Mouse (Mus musculus): ENCODE data around the gene Kdm6b. TPM values are rescaled to one million over a fixed set of nuclear protein-coding genes. Genes with fewer than 3 reads are reported as not detected.

Gene Kdm6b
- 59.3 and 72.1 TPM in 2 replicates for polyA plus RNA-seq (2012)

GRCm38 (mm10) chr11:69413221-69414181, at the start of gene Kdm6b:
TSS of gene Kdm6b (minus strand) at chr11:69413675.
- TF ChIP-seq GATA1 (IDR thresholded peaks at IDR 0.05; ENCODE audit: low read length), result no peak

DNA sequence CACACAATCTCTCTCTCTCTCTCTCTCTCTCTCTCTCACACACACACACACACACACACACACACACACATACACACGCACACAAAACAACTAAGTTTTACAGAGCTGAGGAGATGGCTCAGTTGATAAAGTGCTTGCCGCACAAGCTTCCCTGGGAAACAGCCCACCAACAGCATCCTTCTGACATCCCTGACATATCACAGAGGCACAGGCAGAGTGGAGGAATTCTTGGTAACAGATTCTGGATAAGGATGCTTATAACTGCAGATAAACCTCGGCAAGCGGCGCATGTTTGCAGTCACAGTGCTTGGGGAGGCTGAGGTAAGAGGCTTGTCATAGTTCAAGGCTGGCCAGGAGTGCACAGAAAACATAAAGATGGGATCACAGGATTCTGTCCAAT, 48.1 kb upstream of the Kdm6b start:
- no peak for TF ChIP-seq GATA1 (IDR thresholded peaks at IDR 0.05; ENCODE audit: low read length)

DNA sequence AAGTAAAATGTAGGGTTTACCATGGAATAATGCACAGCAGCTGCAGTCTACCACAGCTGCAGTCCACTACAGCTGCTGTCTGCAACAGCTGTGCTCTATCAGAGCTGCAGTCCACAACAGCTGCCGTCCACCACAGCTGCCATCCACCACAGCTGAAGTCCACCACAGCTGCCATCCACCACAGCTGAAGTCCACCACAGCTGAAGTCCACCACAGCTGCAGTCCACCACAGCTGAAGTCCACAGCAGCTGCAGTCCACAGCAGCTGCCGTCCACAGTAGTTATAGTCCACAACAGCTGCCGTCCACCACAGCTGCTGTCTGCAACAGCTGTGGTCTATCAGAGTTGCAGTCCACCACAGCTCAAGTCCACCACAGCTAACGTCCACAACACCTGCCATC, 46.4 kb upstream of the Kdm6b start:
- no peak for TF ChIP-seq GATA1 (IDR thresholded peaks at IDR 0.05; ENCODE audit: low read length)

- TF ChIP-seq GATA1 (IDR thresholded peaks at IDR 0.05; ENCODE audit: low read length), result no peak
These were observed 43.6 kb upstream of the Kdm6b start for GRCm38 (mm10) chr11:69457006-69457579.

GRCm38 (mm10) chr11:69452114-69452867, 38.8 kb upstream of the Kdm6b start:
- TF ChIP-seq GATA1 (IDR thresholded peaks at IDR 0.05; ENCODE audit: low read length), result no peak

GRCm38 (mm10) chr11:69447299-69447698, 33.8 kb upstream of the Kdm6b start:
- no peak for TF ChIP-seq GATA1 (IDR thresholded peaks at IDR 0.05; ENCODE audit: low read length)

- TF ChIP-seq GATA1 (IDR thresholded peaks at IDR 0.05; ENCODE audit: low read length), result no peak
These were observed 29.9 kb upstream of the Kdm6b start for GRCm38 (mm10) chr11:69443328-69443727.

- TF ChIP-seq GATA1 (IDR thresholded peaks at IDR 0.05; ENCODE audit: low read length), result no peak
These were observed 23.8 kb upstream of the Kdm6b start for GRCm38 (mm10) chr11:69437291-69437690.

DNA sequence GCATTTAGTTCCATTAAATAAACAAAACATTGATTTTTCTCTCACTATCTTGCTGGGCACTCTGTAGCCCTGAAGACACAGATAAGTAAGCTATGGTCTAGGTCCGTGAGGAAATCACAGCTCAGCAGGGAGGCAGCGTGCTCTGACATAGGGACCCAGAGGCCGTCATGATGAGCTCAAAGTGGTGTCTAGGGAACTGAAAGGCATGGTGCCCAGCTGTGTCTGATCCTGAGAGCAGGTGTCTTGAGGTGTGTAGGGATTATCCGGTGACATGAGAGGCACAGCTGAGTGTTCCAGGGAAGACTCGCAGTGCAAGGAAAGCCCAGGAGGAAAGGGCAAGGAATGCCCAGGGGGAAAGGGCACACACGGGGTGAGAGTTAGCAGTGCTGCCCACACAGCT, 19.7 kb upstream of the Kdm6b start:
- no peak for TF ChIP-seq GATA1 (IDR thresholded peaks at IDR 0.05; ENCODE audit: low read length)

DNA sequence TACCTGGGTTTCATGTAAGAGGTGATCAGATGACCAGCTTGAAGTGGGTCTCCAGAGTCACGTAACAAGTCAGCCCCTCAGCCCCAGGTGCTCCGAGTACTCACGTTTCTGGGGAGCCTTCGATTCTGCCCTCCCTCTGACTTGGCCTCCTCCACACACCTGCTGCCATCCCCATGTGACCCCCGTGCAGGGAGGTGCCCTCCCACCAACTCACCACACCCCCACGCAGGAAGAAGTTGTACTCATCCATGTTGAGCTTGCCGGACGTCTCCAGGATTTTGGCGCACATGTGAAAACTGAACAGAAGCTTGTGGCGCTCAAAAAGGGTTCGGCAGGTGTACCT, 19.1 kb upstream of the Kdm6b start:
- TF ChIP-seq GATA1 (IDR thresholded peaks at IDR 0.05; ENCODE audit: low read length), result no peak

- TF ChIP-seq GATA1 (IDR thresholded peaks at IDR 0.05; ENCODE audit: low read length), result no peak
These were observed 18.6 kb upstream of the Kdm6b start for GRCm38 (mm10) chr11:69431829-69432639.

DNA sequence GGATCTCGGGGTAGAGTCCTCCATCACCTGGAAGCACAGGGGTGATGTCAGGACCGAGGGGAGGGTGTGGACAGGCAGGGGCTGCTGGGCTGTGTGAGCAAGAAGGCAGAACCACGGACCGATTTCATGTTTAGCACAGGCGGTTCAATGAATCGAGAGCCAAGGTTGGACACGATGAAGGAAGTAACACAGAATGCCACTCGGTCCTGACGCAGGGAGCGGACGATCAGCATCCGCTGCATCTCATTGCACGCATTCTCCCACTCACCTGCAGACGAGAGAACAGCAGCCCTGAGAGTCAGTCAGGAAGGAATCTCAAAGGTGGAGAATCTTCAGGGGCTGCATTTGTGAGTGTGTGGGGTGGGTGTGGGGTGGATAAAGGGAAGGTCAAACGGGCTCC, 17.2 kb upstream of the Kdm6b start:
- no peak for TF ChIP-seq GATA1 (IDR thresholded peaks at IDR 0.05; ENCODE audit: low read length)

DNA sequence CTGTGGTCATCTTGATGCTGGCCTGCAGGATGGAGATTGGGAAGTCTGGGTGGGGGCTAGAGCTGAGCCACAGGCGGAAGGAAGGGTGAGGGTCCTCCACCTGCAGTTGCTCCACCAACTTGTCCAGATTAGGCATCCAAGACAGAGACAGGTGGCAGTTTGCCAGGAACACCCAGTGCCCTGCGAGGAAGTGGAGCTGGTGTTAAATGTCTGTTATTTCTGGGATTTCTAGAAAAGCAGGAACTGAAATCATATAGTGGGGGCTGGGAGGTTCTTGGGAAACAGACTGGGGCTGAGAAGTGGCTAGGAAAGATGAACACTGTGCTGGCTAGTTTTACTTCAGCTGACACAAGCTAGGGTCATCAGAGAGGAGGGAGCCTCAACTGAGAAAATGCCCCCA, 15.8 kb upstream of the Kdm6b start:
- no peak for TF ChIP-seq GATA1 (IDR thresholded peaks at IDR 0.05; ENCODE audit: low read length)

DNA sequence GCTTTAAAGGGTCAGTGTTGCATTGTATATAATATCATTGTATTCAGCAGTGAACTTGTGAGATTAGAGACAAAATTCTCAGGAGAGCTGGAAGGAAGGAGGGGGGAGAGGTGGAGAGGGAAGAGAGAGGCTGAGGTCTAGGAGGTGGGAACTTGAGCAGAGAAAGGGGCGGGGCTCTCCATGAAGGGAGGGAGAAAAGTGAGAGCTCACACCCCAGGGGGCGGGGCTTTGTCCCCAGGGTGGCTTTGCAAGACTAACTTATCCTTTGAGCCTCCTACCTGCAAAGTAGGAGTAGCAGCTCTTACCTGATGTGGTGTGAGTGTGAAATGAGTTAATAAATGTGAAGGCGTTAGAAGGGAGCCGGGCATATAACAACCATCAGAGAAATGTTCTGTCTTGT, 15.3 kb upstream of the Kdm6b start:
- no peak for TF ChIP-seq GATA1 (IDR thresholded peaks at IDR 0.05; ENCODE audit: low read length)

DNA sequence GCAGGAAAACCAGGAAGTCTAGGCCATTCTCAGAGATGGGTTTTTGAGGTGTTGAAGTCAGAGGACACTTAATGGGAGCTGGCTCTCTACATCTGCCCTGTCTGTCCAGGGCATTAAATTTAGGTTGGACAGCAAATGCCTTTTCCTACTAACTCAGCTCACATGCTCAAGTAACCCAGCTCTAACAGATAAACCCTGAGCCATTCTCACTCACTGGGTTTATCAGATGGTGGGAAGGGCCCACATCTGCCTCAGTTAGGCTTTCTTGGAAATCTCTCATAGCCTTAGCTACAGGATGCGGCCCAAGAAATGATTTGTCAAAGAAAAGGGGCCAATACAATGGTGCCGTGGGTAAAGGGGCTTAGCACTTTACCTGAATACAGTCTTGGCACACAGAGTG, 12.8 kb upstream of the Kdm6b start:
- TF ChIP-seq GATA1 (IDR thresholded peaks at IDR 0.05; ENCODE audit: low read length), result no peak
